Mouse (Mus musculus) neural tube, embryonic 13.5 days (tissue): ENCODE measurements around the gene Galm. TPM values are rescaled to one million over a fixed set of nuclear protein-coding genes. Genes with fewer than 3 reads are reported as not detected.
"Not testable (repeated sequence)": the region's sequence is repeated elsewhere in the genome, so short reads cannot be mapped to it uniquely, and the experiment has no call there.

Experiments used
- ATAC-seq: fragments of 200-750 bp; cut with Nextera tagmentation; 2 replicates; pipeline ENCODE4 v1.8.0; 2017; ENCODE audit warnings: low read depth, mild to moderate bottlenecking, moderate TSS enrichment, moderate library complexity
- H3K27ac ChIP-seq: fragments of 300-500 bp; sonication (generic); replicated peaks from 2 replicates; pipeline ENCODE4 v1.5.1; 2015; ENCODE audit warnings: moderate library complexity, mild to moderate bottlenecking, inconsistent platforms
- H3K27me3 ChIP-seq: fragments of 300-500 bp; sonication (generic); 2 replicates; pipeline ENCODE4 v1.6.1; 2015; ENCODE audit warnings: mild to moderate bottlenecking, inconsistent platforms
- H3K36me3 ChIP-seq: fragments of 300-500 bp; sonication (generic); 2 replicates; pipeline ENCODE4 v1.6.1; 2015; ENCODE audit warnings: mild to moderate bottlenecking, inconsistent platforms
- H3K4me1 ChIP-seq: fragments of 300-500 bp; sonication (generic); replicated peaks from 2 replicates; pipeline ENCODE4 v1.6.1; 2015; ENCODE audit warnings: inconsistent platforms
- H3K4me2 ChIP-seq: fragments of 300-500 bp; sonication (generic); 2 replicates; pipeline ENCODE4 v1.6.1; 2015; ENCODE audit warnings: inconsistent platforms, mild to moderate bottlenecking, moderate library complexity
- H3K4me3 ChIP-seq: fragments of 300-500 bp; sonication (generic); 2 replicates; pipeline ENCODE4 v1.5.1; 2015; ENCODE audit warnings: mild to moderate bottlenecking, inconsistent platforms
- H3K9ac ChIP-seq: fragments of 300-500 bp; sonication (generic); 2 replicates; pipeline ENCODE4 v1.6.1; 2015; ENCODE audit warnings: moderate library complexity, mild to moderate bottlenecking, inconsistent platforms
- H3K9me3 ChIP-seq: fragments of 300-500 bp; sonication (generic); 2 replicates; pipeline ENCODE4 v1.6.1; 2016; ENCODE audit warnings: inconsistent platforms
- WGBS: fragments of 180-500 bp; shearing (Covaris S2); methylation state at CpG from one replicate; pipeline ENCODE4 v1.1.7; 2015; 5-methylcytosine and 5-hydroxymethylcytosine counted together
- polyA plus RNA-seq: library from polyadenylated mRNA; unstranded; fragments of >200 nt; fragmentation: Nextera tagmentation; extraction: Ambion mirVana; gene quantifications from 2 replicates; pipeline ENCODE4 v1.2.1, GENCODE M21; 2015

Galm gene
- polyA plus RNA-seq, 1 experiment from 2014 or later: 2.0 TPM

DNA sequence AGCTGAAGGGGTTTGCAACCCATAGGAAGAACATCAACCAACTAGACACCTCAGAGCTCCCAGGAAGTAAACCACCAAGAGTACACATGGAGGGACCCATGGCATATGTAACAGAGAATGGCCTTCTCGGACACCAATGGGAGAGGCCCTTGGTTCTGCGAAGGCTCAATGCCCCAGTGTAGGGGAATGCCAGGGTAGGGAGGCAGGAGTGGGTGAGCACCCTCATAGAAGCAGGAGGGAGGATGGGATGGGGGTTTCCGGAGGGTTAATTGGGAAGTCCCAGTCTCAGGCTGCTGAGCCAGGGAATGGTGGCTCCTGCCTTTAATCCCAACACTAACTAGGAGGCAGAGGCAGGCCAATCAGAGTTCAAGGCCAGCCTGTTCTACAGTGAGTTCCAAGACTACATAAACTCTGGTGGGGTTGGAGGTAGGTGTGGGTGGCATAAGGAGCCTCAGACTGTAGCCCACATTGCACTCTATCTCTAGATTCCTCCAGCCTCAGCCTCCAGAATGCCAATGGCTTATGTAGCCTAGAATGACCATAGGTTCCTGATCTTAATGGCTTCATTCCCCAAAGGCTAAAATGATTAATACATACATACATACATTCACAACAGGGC lies 72.0 kb downstream of the Galm start:
- Histone ChIP-seq H3K27me3 (no peaks in the 10 kb centered on the region), H3K4me2 (no peak overlapping the region), H3K27ac (no peak overlapping the region), H3K4me3 (no peak overlapping the region), H3K4me1 (peaks cover 13% of the 10 kb centered on the region), H3K36me3 (peaks cover 85% of the 10 kb centered on the region), H3K9me3 (no peaks in the 10 kb centered on the region), H3K9ac (no peak overlapping the region)
- 84% methylated on average over 3 of the region's 3 CpGs for WGBS
- peak; percentile 42; the same call in 1 of the 2 replicates for ATAC-seq

DNA sequence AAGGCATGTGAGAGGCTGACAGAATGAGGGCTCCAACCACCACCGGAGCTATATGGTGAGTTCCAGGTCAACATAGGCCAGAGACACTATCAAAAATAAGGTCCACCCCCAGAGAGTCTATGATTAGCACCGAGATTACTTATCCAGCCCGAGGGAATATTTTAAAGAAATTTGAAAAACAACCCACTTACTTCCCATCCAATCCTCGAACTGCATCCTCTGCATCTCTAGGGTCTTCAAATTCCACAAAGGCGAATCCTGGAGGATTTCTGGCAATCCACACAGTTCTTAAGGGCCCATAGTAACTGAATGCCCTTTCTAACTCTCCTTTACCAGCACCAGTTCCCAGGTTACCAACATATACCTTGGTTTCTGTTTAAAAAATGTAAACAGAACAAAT lies 78.4 kb downstream of the Galm start:
- Histone ChIP-seq H3K27ac (peak overlapping the region; percentile 99), H3K9ac (peak overlapping the region; percentile 98), H3K36me3 (peaks cover 38% of the 10 kb centered on the region), H3K9me3 (no peaks in the 10 kb centered on the region), H3K27me3 (no peaks in the 10 kb centered on the region), H3K4me3 (peak overlapping the region; percentile 93), H3K4me2 (peak overlapping the region; percentile 91), H3K4me1 (peaks cover 34% of the 10 kb centered on the region)
- no peak for ATAC-seq
- 34% methylated on average over 5 of the region's 5 CpGs for WGBS

DNA sequence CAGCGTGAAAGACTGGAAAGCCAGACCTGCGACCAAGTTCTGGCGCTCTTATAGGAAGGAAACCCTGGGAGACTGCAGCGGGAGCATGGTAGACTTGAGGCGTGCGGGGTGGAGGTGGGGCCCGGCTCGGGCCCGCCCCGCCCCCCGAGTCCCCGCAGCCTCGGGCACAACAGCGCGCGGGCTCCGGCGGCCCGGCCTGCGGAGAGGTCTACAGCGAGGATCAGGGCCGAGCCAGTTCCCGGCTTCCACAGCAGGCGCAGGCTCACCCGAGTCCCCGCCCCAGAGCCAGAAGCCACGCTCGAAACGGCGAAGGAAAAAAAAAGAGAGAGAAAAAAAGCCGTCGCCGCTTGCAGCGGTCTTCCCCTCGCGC lies 79.0 kb downstream of the Galm start:
- peak; percentile 69 for ATAC-seq
- 2% methylated on average over 36 of the region's 36 CpGs for WGBS

DNA sequence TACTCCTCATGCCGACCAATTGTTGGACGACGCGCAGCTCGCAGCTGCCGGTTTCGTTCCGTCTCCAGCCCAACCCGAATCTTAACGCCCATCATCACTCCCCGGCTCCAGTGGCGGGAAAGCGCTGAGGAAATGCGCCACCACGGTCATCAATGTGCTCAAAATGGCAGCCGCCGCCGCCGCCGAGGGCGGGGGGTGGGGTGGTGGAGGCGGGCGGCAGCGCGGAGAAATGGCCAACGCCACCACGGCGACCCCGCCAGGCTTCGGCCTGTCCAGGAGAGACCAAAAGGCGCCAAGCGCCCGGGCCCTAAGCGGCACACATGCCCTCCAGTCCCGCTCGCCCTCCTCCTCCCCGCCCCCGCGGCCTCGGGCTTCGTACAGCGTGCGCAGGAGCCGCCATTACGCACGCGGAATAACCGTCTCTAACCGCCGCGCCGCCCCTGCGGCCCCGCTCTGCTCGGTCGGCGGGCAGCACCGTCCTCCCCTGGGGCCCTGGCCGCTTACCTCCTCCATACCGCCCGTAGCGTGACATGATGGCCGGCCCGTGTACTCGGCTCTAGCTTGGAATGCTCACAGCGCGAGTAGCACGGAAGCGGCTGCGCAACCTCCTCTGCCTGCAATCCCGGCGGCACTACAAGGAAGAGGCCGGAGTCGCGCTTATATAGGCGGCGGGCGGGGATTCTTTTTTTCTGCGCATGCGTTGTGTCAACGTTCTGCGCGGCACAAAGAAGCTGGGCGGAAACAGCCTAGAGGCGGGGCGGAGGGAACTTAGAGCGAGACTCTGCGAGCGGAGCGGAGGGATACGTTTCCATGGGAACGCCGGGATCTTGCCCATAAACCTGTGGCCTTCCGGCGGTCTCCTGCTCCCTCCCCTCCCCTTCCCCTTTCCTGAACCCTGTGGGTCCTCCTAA lies 79.7 kb downstream of the Galm start, which contains the start of the genes Srsf7 and Ttc39d:
Srsf7 (minus strand) TSS at position 637 of the 911 bp plus-strand sequence.
Ttc39d (plus strand) TSS at position 790 of the 911 bp plus-strand sequence.
- Histone ChIP-seq H3K27ac (peak within 1 kb of the TSS; percentile 99), H3K9ac (peak within 1 kb of the TSS; percentile 98), H3K9me3 (no peaks in the 10 kb centered on the region), H3K4me2 (peak within 1 kb of the TSS; percentile 91), H3K36me3 (peaks cover 28% of the 10 kb centered on the region), H3K4me1 (peaks cover 34% of the 10 kb centered on the region), H3K27me3 (no peaks in the 10 kb centered on the region), H3K4me3 (peak within 1 kb of the TSS; percentile 93)
- under 1% methylated on average over 90 of the region's 95 CpGs for WGBS
- ATAC-seq: peak; percentile 93

More for the DNA sequence above, 79.0 kb downstream of the Galm start:
- peak overlapping the region; percentile 93 for H3K4me3 ChIP-seq
- peaks cover 34% of the 10 kb centered on the region for H3K4me1 ChIP-seq
- peaks cover 34% of the 10 kb centered on the region for H3K36me3 ChIP-seq
- H3K4me2 ChIP-seq: peak overlapping the region; percentile 91
- peak overlapping the region; percentile 99 for H3K27ac ChIP-seq
- H3K9ac ChIP-seq: peak overlapping the region; percentile 98
- H3K9me3 ChIP-seq: no peaks in the 10 kb centered on the region
- no peaks in the 10 kb centered on the region for H3K27me3 ChIP-seq

DNA sequence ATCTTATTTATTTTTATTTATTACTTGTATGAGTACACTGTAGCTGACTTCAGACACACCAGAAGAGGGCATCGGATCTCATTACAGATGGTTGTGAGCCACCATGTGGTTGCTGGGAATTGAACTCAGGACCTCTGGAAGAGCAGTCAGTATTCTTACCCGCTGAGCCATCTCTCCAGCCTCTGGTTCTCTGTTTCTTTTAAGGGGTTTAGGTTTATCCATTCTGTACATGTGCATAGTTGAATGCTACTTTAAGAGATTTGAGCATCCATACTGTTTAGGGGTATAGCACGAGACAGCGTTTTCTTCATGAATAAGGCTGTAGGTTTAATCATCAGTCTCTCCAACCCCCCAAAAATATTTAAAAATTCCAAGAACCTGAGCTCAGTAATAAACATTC lies 86.7 kb downstream of the Galm start:
- not testable (repeated sequence) for H3K9me3 ChIP-seq, H3K4me2 ChIP-seq, H3K36me3 ChIP-seq, H3K4me3 ChIP-seq, H3K9ac ChIP-seq, ATAC-seq, H3K4me1 ChIP-seq, H3K27ac ChIP-seq, H3K27me3 ChIP-seq
- WGBS: 93% methylated on average over 4 of the region's 4 CpGs

DNA sequence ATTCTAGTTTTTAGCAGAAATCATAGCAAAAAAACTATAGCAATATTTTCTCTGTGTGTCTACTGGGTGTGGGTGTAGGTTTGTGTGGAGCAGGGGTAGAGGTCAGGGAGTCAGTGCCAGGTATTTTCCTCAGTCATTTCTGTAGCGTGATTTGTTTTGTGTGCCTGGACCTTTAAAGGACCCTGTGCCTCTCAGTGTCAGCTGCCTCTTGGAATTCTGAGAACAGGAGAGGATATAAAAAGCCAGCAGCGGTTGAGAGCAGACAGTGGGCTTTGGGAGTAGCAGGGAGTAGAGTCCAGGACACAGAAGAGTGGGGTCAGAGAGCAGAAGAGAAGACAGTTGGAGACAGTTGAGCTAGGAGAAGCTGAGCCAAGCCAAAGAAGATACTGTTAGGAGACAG lies 92.9 kb downstream of the Galm start:
- H3K4me2 ChIP-seq: no peak overlapping the region
- no peaks in the 10 kb centered on the region for H3K27me3 ChIP-seq
- H3K9ac ChIP-seq: no peak overlapping the region
- no peak overlapping the region for H3K4me3 ChIP-seq
- peaks cover 9% of the 10 kb centered on the region for H3K4me1 ChIP-seq
- WGBS: 76% methylated on average over 2 of the region's 2 CpGs
- H3K27ac ChIP-seq: no peak overlapping the region
- no peak for ATAC-seq
- H3K36me3 ChIP-seq: no peaks in the 10 kb centered on the region
- H3K9me3 ChIP-seq: no peaks in the 10 kb centered on the region

DNA sequence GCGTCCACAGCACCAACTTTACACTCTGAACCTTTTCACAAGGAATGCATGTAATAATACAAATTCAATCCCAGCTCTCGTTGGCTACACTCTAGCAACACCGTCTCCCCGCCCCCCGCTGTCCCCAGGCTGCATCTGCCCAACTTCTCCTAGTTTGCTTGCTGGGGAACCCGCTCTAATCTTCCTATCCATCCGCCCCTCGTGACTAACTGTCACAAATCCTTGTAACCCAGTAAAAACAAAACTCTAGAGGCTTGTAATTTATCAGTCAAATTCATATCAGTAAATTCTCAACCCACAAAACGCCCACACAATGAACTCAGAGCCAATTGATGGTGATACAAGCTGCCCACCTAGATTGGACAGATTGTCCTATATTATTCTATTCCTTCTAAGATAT lies 93.9 kb downstream of the Galm start:
- Histone ChIP-seq H3K4me1 (peaks cover 9% of the 10 kb centered on the region), H3K4me3 (no peak overlapping the region), H3K36me3 (no peaks in the 10 kb centered on the region), H3K27ac (no peak overlapping the region), H3K27me3 (no peaks in the 10 kb centered on the region), H3K9ac (no peak overlapping the region), H3K4me2 (no peak overlapping the region), H3K9me3 (no peaks in the 10 kb centered on the region)
- ATAC-seq: no peak
- WGBS: 66% methylated on average over 9 of the region's 9 CpGs

DNA sequence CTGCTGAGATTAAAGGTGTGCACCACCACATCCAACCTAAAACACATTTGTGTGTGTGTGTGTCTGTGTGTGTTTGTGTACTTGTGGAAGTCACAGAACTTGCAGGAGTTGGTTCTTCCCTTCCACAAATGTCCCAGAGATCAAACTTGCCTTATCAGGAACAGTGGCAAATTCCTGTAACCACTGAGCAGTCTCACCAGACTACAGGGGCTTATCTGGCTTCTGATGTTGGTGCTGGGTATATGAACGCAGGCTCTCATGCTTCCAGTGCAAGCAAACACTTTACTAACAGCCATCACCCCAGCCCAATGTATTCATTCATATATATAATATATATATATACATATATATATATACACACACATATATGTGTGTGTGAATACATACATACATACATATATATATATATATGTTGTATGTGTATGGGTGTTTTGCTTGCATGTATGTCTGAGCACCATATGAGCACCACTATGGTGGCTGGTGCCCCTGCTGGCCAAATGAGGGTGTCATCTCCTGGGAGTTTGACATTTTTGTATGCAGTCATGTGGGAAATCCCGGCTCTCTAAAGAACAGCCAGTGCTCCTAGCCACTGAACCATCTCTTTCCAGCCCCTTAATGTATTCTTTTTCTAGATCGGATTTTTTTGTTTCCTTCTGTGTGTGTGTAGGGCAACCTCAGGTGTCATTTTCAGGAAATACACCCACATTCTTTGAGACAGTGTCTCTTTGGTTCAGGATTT lies 94.8 kb downstream of the Galm start:
- Histone ChIP-seq H3K9me3 (no peaks in the 10 kb centered on the region), H3K9ac (no peak overlapping the region), H3K27ac (no peak overlapping the region), H3K4me3 (no peak overlapping the region), H3K4me1 (peaks cover 9% of the 10 kb centered on the region), H3K36me3 (no peaks in the 10 kb centered on the region), H3K4me2 (no peak overlapping the region), H3K27me3 (no peaks in the 10 kb centered on the region)
- WGBS: 66% methylated on average over 3 of the region's 3 CpGs
- ATAC-seq: no peak

DNA sequence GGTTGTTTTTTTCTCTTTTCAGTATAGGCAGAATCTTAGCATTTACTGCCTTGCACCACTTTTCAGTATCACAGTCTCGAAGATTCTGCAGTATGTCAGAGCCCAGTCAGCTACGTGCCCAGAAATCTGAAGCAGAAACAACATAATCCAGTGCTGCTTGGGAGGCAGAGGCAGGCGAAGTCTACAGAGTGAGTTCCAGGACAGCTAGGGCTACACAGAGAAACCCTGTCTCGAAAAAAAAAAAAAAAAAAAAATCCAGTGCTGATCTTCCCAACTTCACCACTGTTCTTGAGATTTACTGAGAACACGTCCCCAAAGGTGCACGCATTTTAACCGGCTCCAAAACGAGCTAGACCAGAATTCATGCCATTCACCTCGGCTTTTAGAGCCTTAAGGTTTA lies 96.6 kb downstream of the Galm start:
- peak overlapping the region; percentile 73 for H3K9ac ChIP-seq
- H3K27ac ChIP-seq: peak overlapping the region; percentile 81
- 10% methylated on average over 9 of the region's 9 CpGs for WGBS
- H3K9me3 ChIP-seq: no peaks in the 10 kb centered on the region
- ATAC-seq: peak; percentile 62
- no peaks in the 10 kb centered on the region for H3K36me3 ChIP-seq
- peaks cover 9% of the 10 kb centered on the region for H3K4me1 ChIP-seq
- no peaks in the 10 kb centered on the region for H3K27me3 ChIP-seq
- peak overlapping the region; percentile 56 for H3K4me3 ChIP-seq
- peak overlapping the region; percentile 61 for H3K4me2 ChIP-seq

DNA sequence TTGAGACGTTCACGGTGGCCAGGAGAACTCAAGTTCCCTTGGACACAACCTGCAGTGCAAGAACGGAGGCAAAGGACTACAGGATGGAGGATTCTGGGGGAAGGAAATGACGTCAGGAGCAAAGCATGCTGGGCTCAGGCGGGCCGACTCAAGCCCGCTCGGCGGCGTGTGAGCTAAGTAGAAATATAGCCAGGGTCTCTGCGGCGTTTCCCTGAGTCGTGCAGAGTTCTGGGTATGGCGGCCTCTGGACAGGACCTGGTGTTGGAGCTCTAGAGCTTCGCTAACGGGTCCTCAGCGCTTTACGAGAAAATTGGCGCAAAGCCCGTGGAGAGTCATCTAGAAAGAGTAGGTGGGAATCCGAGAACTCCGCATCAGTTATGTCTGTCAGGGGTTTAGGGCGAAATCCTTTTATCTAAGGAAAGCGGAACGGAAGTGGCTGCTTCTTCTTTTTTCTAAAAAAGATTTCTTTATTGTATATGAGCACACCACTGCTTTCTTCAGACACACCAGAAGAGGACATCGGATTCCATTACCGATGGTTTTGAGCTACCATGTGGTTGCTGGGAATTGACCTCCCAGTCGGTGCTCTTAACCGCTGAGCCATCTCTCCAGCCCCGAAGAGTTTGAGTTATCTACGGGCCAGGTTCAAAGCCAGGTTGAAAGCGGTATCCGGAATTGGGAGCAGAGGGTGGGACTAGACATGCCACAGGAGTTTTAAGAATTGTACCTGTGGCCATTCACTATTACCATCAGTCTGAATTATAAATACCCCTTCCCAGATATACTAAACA lies 97.2 kb downstream of the Galm start, which contains the start of gene Gemin6:
Gemin6 (plus strand) TSS at position 116 of the 791 bp plus-strand sequence.
- WGBS: under 1% methylated on average over 33 of the region's 33 CpGs
- H3K4me2 ChIP-seq: peak within 1 kb of the TSS; percentile 61
- peak within 1 kb of the TSS; percentile 73 for H3K9ac ChIP-seq

DNA sequence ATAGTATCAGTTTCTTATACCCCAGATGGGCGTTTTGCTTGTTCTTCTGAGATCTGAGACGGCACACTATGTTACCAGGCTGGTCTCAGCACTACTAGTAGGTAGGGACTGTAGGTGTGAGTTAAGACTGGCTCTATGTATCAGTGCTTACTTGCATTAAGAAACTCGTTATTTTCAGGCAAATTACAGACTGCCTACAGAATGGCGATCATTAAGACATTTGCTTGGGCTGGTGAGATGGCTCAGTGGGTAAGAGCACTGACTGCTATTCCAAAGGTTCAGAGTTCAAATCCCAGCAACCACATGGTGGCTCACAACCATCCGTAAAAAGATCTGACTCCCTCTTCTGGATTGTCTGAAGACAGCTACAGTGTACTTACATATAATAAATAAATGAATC lies 97.9 kb downstream of the Galm start:
- peak overlapping the region; percentile 61 for H3K4me2 ChIP-seq
- peak; percentile 2; the same call in 1 of the 2 replicates for ATAC-seq
- H3K4me1 ChIP-seq: peaks cover 13% of the 10 kb centered on the region
- peak overlapping the region; percentile 73 for H3K9ac ChIP-seq
- 54% methylated on average over 5 of the region's 5 CpGs for WGBS
- peak overlapping the region; percentile 81; the same call in 1 of the 2 replicates for H3K27ac ChIP-seq
- peak overlapping the region; percentile 56 for H3K4me3 ChIP-seq
- H3K36me3 ChIP-seq, H3K27me3 ChIP-seq, H3K9me3 ChIP-seq: not testable (repeated sequence)

More for the DNA sequence above, 97.2 kb downstream of the Galm start, which contains the start of gene Gemin6:
- Histone ChIP-seq H3K4me1 (peaks cover 13% of the 10 kb centered on the region), H3K36me3 (no peaks in the 10 kb centered on the region), H3K27ac (peak within 1 kb of the TSS; percentile 81), H3K9me3 (no peaks in the 10 kb centered on the region), H3K27me3 (no peaks in the 10 kb centered on the region), H3K4me3 (peak within 1 kb of the TSS; percentile 56)
- peak; percentile 98 for ATAC-seq
